Comparison of ENCODE assay signal across 8 mouse cellular contexts in genomic region chr11:31948462-31949330, GRCm38 (mm10). TPM values are rescaled to one million over a fixed set of nuclear protein-coding genes. Genes with fewer than 3 reads are reported as not detected.
DNase-seq lines count a peak whose midpoint lies in the region; ATAC-seq and TF ChIP-seq lines count a peak whose summit lies in the region.

No protein-coding gene starts in this region.

- no peak for ATAC-seq in embryonic facial prominence, embryonic 13.5 days (ENCODE audit: insufficient number of reproducible peaks, insufficient read depth, low FRiP score, low TSS enrichment, low read depth)
- peak; percentile 60 for ATAC-seq in intestine, embryonic 15.5 days
- ATAC-seq in midbrain, postnatal 0 days (ENCODE audit: low FRiP score): peak; percentile 78

- H3K4me1 ChIP-seq in kidney, adult 2 months (ENCODE audit: control insufficient read depth, insufficient read depth, low read length): peaks cover 3% of the 10 kb centered on the region; the same call in 1 of the 2 replicates
- H3K4me1 ChIP-seq in CH12.LX (ENCODE audit: control insufficient read depth in 1 of 2, insufficient read depth in 2 of 2): peaks cover 7 to 18% of the 10 kb centered on the region in 2 experiments
- H3K4me1 ChIP-seq in embryonic facial prominence, embryonic 13.5 days: peaks cover 12% of the 10 kb centered on the region
- no peaks in the 10 kb centered on the region for H3K4me1 ChIP-seq in intestine, embryonic 15.5 days (replicated peaks)
- H3K4me1 ChIP-seq in midbrain, postnatal 0 days (ENCODE audit: insufficient read depth, low read length): no peaks in the 10 kb centered on the region

- H3K27me3 ChIP-seq in kidney, adult 2 months (replicated peaks; ENCODE audit: control insufficient read depth, insufficient read depth, low read length): no peaks in the 10 kb centered on the region
- peaks cover 23% of the 10 kb centered on the region for H3K27me3 ChIP-seq in CH12.LX (replicated peaks)
- H3K27me3 ChIP-seq in embryonic facial prominence, embryonic 13.5 days: peaks cover 9% of the 10 kb centered on the region; the same call in 1 of the 2 replicates
- no peaks in the 10 kb centered on the region for H3K27me3 ChIP-seq in intestine, embryonic 15.5 days (replicated peaks)
- H3K27me3 ChIP-seq in midbrain, postnatal 0 days (ENCODE audit: insufficient read depth, low read length): no peaks in the 10 kb centered on the region

- no peak for TF ChIP-seq CTCF in kidney, adult 2 months (conservative IDR thresholded peaks at IDR 0.05; ENCODE audit: insufficient read depth, insufficient read length, low read depth, low read length)
- TF ChIP-seq CTCF in CH12.LX (conservative IDR thresholded peaks at IDR 0.05 in 1 of 2, IDR thresholded peaks at IDR 0.05 in 1 of 2; ENCODE audit: low read depth in 2 of 2, low read length in 2 of 2): no peak
- TF ChIP-seq CTCF in midbrain, postnatal 0 days (IDR thresholded peaks at IDR 0.05): no peak

- no peaks in the 10 kb centered on the region for H3K36me3 ChIP-seq in kidney, adult 2 months (ENCODE audit: control insufficient read depth, insufficient read depth, low read length)
- H3K36me3 ChIP-seq in CH12.LX (replicated peaks in 1 of 2; ENCODE audit: control insufficient read depth in 1 of 2, insufficient read depth in 1 of 2, low read length in 1 of 2): no peaks in the 10 kb centered on the region
- no peaks in the 10 kb centered on the region for H3K36me3 ChIP-seq in embryonic facial prominence, embryonic 13.5 days
- H3K36me3 ChIP-seq in intestine, embryonic 15.5 days: no peaks in the 10 kb centered on the region
- no peaks in the 10 kb centered on the region for H3K36me3 ChIP-seq in midbrain, postnatal 0 days (ENCODE audit: insufficient read depth, low read length)

- TF ChIP-seq RAD21 in CH12.LX (IDR thresholded peaks at IDR 0.05; ENCODE audit: low read depth, low read length): no peak

- H3K9ac ChIP-seq in CH12.LX (ENCODE audit: insufficient read depth, low read depth): 0 out of 2 replicates have a peak overlapping the region, but pooled peaks have one; percentile 18
- peak overlapping the region; percentile 61; the same call in 1 of the 2 replicates for H3K9ac ChIP-seq in embryonic facial prominence, embryonic 13.5 days
- peak overlapping the region; percentile 8; the same call in 1 of the 2 replicates for H3K9ac ChIP-seq in intestine, embryonic 15.5 days
- H3K9ac ChIP-seq in midbrain, postnatal 0 days (replicated peaks; ENCODE audit: low read length, poor library complexity, severe bottlenecking): peak overlapping the region; percentile 44

- TF ChIP-seq POLR2A in kidney, adult 2 months (IDR thresholded peaks at IDR 0.05; ENCODE audit: low read depth, low read length): no peak
- no peak for TF ChIP-seq POLR2A in CH12.LX (IDR thresholded peaks at IDR 0.05; ENCODE audit: low read depth, low read length)

- no peak for DNase-seq in kidney, adult 2 months
- DNase-seq in kidney, postnatal 10 days: no peak
- DNase-seq in CH12.LX (ENCODE audit: extremely low read depth): no peak
- peak; percentile 28 for DNase-seq in midbrain, postnatal 0 days (ENCODE audit: low spot score)
- no peak for DNase-seq in yolk sac, embryonic 10.5 days (ENCODE audit: low spot score)
- DNase-seq in embryo, embryonic 11 days: no peak

- dilution Hi-C loops in CH12.LX (cut with MboI; ENCODE audit: extremely low pct_ligation_motif_present, extremely low pct_unique_long_range_greater_than_20kb, low sequenced_read_pairs): no loop called here

- no peak for TF ChIP-seq EP300 in CH12.LX (IDR thresholded peaks at IDR 0.05; ENCODE audit: low read length)

- 48% methylated on average over 15 of the region's 15 CpGs for WGBS in kidney, adult 2 months
- 8% methylated on average over 15 of the region's 15 CpGs for WGBS in embryonic facial prominence, embryonic 13.5 days
- 22% methylated on average over 15 of the region's 15 CpGs for WGBS in intestine, embryonic 15.5 days
- 20% methylated on average over 15 of the region's 15 CpGs for WGBS in midbrain, postnatal 0 days

- no peaks in the 10 kb centered on the region for H3K79me2 ChIP-seq in CH12.LX (replicated peaks; ENCODE audit: control insufficient read depth, extremely low read depth, insufficient read depth, poor library complexity, severe bottlenecking)

- no peak overlapping the region for H3K27ac ChIP-seq in kidney, adult 2 months (ENCODE audit: insufficient read depth, low read depth, low read length)
- H3K27ac ChIP-seq in CH12.LX (ENCODE audit: insufficient read depth, low read depth): no peak overlapping the region
- H3K27ac ChIP-seq in embryonic facial prominence, embryonic 13.5 days: no peak overlapping the region
- H3K27ac ChIP-seq in intestine, embryonic 15.5 days: no peak overlapping the region
- 0 out of 2 replicates have a peak overlapping the region, but pooled peaks have one; percentile 26 for H3K27ac ChIP-seq in midbrain, postnatal 0 days (ENCODE audit: low read depth, low read length)

- no peaks in the 10 kb centered on the region for H3K9me3 ChIP-seq in CH12.LX (replicated peaks; ENCODE audit: low read length)
- 0 out of 2 replicates have a peak, but pooled peaks cover 3% of the 10 kb centered on the region for H3K9me3 ChIP-seq in embryonic facial prominence, embryonic 13.5 days
- H3K9me3 ChIP-seq in intestine, embryonic 15.5 days: no peaks in the 10 kb centered on the region
- H3K9me3 ChIP-seq in midbrain, postnatal 0 days (ENCODE audit: low read length): no peaks in the 10 kb centered on the region

- peak overlapping the region; percentile 63 for H3K4me2 ChIP-seq in CH12.LX (ENCODE audit: insufficient read depth, low read depth, poor library complexity, severe bottlenecking)
- peak overlapping the region; percentile 68 for H3K4me2 ChIP-seq in embryonic facial prominence, embryonic 13.5 days
- peak overlapping the region; percentile 58 for H3K4me2 ChIP-seq in intestine, embryonic 15.5 days (replicated peaks)
- peak overlapping the region; percentile 56 for H3K4me2 ChIP-seq in midbrain, postnatal 0 days (ENCODE audit: low read depth, low read length, poor library complexity, severe bottlenecking)

- H3K4me3 ChIP-seq in kidney, adult 2 months (ENCODE audit: insufficient read depth, low read depth, low read length): peak overlapping the region; percentile 38
- H3K4me3 ChIP-seq in CH12.LX (replicated peaks in 1 of 3; ENCODE audit: low read depth in 2 of 3, low read length in 2 of 3, poor library complexity in 1 of 3): peak overlapping the region; percentile 46 to 53 (median 49)
- H3K4me3 ChIP-seq in embryonic facial prominence, embryonic 13.5 days: peak overlapping the region; percentile 47
- peak overlapping the region; percentile 31 for H3K4me3 ChIP-seq in intestine, embryonic 15.5 days (replicated peaks)
- H3K4me3 ChIP-seq in midbrain, postnatal 0 days (ENCODE audit: low read depth, low read length): peak overlapping the region; percentile 39

- in situ Hi-C loops in CH12.LX (cut with MboI; ENCODE audit: low pct_ligation_motif_present, low pct_unique_long_range_greater_than_20kb, low sequenced_read_pairs): loop anchor here (5.0 kb wide), 1 partner anchor 276 kb away; the partner anchor contains the start of gene Bod1

TF ChIP-seq in CH12.LX, 34 proteins besides CTCF, POLR2A, EP300 and RAD21:
- TF ChIP-seq UBTF (IDR thresholded peaks at IDR 0.05; ENCODE audit: low read depth, low read length) (no peak), JUN (IDR thresholded peaks at IDR 0.05; ENCODE audit: insufficient read depth, low read depth, low read length) (no peak), ETS1 (conservative IDR thresholded peaks at IDR 0.05; ENCODE audit: low read depth, low read length) (no peak; the same call in 1 of the 2 replicates), NELFE (IDR thresholded peaks at IDR 0.05; ENCODE audit: low read depth, low read length) (no peak), MAZ (IDR thresholded peaks at IDR 0.05; ENCODE audit: low read depth, low read length) (0 out of 2 replicates have a peak, but pooled peaks have one; percentile 58), SIN3A (IDR thresholded peaks at IDR 0.05; ENCODE audit: low read length) (no peak; the same call in 1 of the 2 replicates), BHLHE40 (IDR thresholded peaks at IDR 0.05; ENCODE audit: low read depth, low read length) (no peak)

RNA-seq across cellular contexts. Expression of gene 4930524B15Rik, which starts 16.7 kb away (rescaled TPM):
- polyA plus RNA-seq in kidney, adult 2 months (2012; rRNA removed): not detected in 2 replicates
- total RNA-seq in CH12.LX (2012; rRNA removed) (not detected in 2 replicates), CH12.LX (2014; rRNA removed) (not detected in 2 replicates)
- polyA plus RNA-seq in CH12.LX (2012; ENCODE audit: insufficient read length, low read depth): not detected in 2 replicates
- 0.10 and 0.12 TPM in 2 replicates for polyA plus RNA-seq in embryonic facial prominence, embryonic 13.5 days (2015; fragmentation: Nextera tagmentation; extraction: Ambion mirVana)
- not detected in 2 replicates for polyA plus RNA-seq in intestine, embryonic 15.5 days (2015; fragmentation: Nextera tagmentation; extraction: Ambion mirVana)
- total RNA-seq in midbrain, postnatal 0 days (2014; rRNA removed): 0.94 TPM in 1 of 2 replicates, not detected in the other
- 0.47 and 0.48 TPM in 2 replicates for polyA plus RNA-seq in midbrain, postnatal 0 days (2015; fragmentation: Nextera tagmentation; extraction: Ambion mirVana)

RNA-seq across cellular contexts. Expression of gene Nsg2, which starts 51.6 kb away (rescaled TPM):
- 2.9 and 4.0 TPM in 2 replicates for polyA plus RNA-seq in kidney, adult 2 months (2012; rRNA removed)
- total RNA-seq in CH12.LX (2012; rRNA removed) (1.4 and 2.8 TPM in 2 replicates), CH12.LX (2014; rRNA removed) (7.3 and 7.5 TPM in 2 replicates)
- 7.4 and 7.6 TPM in 2 replicates for polyA plus RNA-seq in CH12.LX (2012; ENCODE audit: insufficient read length, low read depth)
- polyA plus RNA-seq in embryonic facial prominence, embryonic 13.5 days (2015; fragmentation: Nextera tagmentation; extraction: Ambion mirVana): 5.7 and 8.7 TPM in 2 replicates
- polyA plus RNA-seq in intestine, embryonic 15.5 days (2015; fragmentation: Nextera tagmentation; extraction: Ambion mirVana): 10.0 and 12.0 TPM in 2 replicates
- 1,042 and 1,173 TPM in 2 replicates for total RNA-seq in midbrain, postnatal 0 days (2014; rRNA removed)
- 641 and 644 TPM in 2 replicates for polyA plus RNA-seq in midbrain, postnatal 0 days (2015; fragmentation: Nextera tagmentation; extraction: Ambion mirVana)

Comparison
In these comparisons a context has a peak if more than half of its experiments do, and no peak if none do; other contexts are left out.
1. H3K9ac ChIP-seq: peak in every context shown above with its lines; median percentile 61 in embryonic facial prominence, embryonic 13.5 days; 44 in midbrain, postnatal 0 days; 18 in CH12.LX; 8 in intestine, embryonic 15.5 days.
2. RNA of gene Nsg2, which starts 51.6 kb away (polyA plus RNA-seq): 641 to 644 TPM in midbrain, postnatal 0 days; 10.0 to 12.0 TPM in intestine, embryonic 15.5 days, 5.7 to 8.7 TPM in embryonic facial prominence, embryonic 13.5 days, 7.4 to 7.6 TPM in CH12.LX and 2.9 to 4.0 TPM in kidney, adult 2 months; every median in the first group is over 10 times any median in the second.
3. Peak in every context shown above with its lines, with median percentiles within 50 percentile points of each other: H3K4me3 ChIP-seq and H3K4me2 ChIP-seq.